Mouse (Mus musculus) layer of hippocampus, postnatal 10 days (tissue): Measurements from ENCODE around the gene Podxl2. TPM values are rescaled to one million over a fixed set of nuclear protein-coding genes. Genes with fewer than 3 reads are reported as not detected.

Experiments
- DNase-seq, 2 experiments: peaks; one replicate each; pipeline ENCODE4 v3.0.0; 2021; ENCODE audit warnings: low spot score in 2 of 2
- total RNA-seq, 2 experiments: library from RNA; stranded (reverse); gene quantifications; 2 replicates each; pipeline ENCODE4 v1.2.3; 2021

Gene Podxl2
- total RNA-seq, 2 experiments from 2014 or later, result 308 to 330 TPM

DNA sequence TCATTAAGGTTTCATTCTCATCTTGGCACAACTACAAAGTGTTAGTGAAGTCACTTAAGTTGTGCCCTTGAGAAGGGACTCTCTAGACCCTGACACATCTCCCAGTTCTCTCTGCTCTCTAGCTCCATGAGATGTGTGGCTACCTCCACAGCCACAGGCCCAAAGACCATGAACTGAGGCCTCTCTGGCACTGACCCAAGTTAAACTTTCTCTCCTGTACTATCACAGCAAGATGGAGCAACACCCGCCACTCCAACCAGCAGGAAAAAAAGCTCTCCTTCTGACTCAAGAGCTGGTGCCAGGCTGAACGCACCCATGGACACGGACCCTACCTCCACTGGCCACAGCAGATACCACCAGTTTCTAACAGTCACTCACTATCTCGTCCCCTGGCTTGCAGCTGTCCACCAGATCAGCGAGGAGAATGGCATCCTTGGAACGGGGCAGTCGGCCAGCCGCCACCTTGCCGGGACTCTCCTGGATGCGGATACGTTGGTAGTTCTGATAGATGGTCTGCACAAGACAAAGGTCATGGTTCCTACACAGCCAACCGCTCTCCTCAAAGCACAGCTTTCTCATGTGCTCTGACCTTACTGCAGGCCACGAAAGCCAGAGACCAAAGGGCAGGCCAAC is 14.7 kb upstream of the Podxl2 start:
- no peak for DNase-seq

- no peak for DNase-seq
Observed at GRCm38 (mm10) chr6:88886417-88886967, 11.6 kb upstream of the Podxl2 start.

GRCm38 (mm10) chr6:88885644-88886416 is 11.0 kb upstream of the Podxl2 start:
- no peak for DNase-seq

- no peak for DNase-seq
Observed at GRCm38 (mm10) chr6:88884690-88885089, 9.8 kb upstream of the Podxl2 start.

DNA sequence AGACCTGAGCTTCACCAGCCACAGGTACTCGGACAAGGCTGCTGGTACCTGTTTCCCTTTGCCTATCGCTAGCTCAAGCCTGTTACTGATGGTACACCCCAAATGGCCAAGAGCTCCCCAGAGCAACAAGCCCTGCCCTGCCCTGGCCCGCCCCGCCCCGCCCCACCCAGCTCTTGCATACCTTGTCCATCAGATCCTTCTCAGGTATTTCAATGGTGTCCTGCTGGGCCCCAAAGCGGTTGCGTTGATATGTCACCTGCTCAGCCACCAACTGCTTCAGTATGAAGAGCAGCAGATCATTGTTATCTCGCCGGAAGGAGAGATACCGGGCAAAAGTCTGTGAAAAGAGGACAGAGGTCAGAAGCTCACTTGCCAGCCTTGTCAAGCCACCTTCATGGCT is 9.4 kb upstream of the Podxl2 start:
- no peak for DNase-seq

DNA sequence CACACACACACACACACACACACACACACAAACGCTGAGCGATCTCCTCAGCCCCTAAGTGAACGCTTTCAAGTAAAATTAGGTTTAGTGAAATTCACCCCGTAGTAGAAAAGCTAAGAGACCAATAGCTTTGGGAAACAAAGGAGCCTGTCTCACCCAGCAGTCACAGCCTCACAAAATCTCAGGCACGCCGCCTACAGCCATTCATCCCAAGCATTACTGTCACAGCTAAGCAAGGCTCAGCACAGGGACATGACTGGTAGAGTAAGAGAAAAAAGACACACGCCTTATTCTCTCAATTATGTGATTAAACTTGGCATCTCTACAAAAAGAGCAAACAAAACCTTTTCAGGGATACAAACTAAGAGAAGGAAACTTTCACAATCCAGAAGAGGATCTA is 6.5 kb upstream of the Podxl2 start:
- no peak for DNase-seq

GRCm38 (mm10) chr6:88879471-88879870 is 4.6 kb upstream of the Podxl2 start:
- DNase-seq, result no peak

DNA sequence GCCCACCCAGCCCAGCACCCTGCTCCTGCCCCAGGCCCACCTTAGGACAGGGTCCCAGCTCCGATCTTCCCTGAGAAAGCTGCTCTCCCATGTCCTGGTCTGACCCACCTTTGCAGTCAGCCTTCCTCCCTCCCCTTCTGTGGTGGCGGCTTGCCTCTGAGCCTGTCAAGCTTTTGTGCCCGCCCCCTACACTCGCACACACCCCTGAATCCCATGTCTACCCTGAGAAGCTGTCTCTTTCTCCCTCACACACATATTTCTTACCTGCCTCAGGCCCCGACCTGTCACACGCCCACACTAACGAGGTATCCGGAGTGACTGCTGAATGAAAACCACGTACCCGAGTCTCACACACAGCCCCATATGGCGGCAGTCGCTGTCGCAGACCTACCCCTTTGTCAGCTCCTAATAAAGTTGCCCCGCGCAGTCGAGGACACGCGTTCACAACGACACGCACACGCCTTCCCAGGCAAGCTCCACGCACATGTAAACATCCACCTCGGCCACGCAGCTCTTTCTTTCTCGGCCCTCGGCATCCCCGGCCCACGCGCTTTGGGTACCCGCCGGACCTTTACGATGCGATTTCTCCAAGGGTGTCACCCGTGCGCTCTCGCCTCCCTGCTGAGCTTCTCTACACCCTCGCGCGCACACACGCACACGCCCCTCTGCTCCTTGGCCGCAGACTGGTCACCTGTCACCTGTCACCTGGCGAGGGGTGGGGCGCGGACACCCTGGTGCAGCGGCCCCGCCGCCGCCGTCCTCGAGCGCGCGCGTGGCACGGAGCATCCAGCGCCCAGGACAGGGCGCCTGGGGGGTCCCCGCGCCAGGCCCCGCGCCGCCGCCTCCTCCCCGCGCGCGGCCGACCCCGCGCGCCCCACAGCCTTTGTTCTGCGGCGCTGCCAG is 628 bp downstream of the Podxl2 start:
- peak; percentile 50 to 55 for DNase-seq

DNA sequence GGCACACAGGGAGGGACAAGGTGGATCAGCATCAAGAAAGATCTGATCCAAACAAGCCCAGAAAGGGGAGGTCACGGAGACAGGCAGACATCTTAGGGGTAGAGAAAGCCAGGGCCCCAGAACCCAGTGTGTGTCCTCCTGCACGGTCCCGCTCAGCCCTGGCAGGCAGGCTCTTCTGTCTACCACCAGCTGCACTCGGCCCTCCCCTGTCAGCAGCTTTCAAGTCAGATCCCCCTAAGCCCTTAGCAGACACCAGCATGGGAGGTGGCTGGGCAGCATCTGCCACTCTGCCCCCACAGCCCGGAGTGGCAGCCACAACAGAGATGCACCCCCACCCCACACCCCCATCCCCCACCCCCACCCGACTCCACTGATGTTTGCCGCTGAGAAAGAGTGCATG is 2.0 kb downstream of the Podxl2 start:
- DNase-seq, result no peak

DNA sequence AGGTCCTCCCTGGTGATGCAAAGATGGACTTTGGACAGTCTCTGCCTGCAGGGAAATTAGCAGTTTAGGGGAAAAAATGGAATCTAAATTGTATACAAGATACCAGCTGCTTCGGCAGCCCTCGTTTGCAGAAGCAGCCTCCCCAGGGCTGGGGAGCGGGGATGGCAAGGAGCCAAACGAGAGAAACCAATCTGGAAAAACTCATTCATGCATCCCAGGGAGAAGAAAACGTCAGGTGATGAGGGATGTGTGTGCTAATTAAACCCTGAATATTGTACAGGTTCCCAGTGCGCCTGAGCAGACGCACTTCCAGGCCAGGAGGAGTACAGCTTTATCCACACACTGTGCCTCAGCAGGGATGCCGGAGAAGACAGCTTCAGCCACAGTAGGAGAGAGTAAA is 3.3 kb downstream of the Podxl2 start:
- DNase-seq, result peak; percentile 61 to 71

DNA sequence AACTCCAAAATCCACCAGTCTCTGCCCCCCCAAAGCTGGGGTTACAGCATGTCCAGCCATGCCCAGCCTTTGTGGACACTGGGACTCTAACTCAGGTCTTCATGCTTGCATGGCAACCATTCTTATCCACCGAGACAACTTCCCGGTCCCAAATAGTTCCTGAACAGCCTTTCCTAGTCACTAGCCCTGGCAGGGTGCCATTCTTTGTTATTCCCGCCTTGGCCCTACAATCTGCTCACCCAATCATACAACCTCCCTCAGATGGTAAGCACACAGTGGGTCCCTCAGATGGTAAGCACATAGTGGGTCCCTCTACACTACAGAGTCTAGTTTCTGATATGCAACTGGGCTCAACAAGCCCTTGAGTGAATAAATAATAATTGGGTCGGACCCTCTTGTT is 4.2 kb downstream of the Podxl2 start:
- peak in 1 of 2 experiments; percentile 52 for DNase-seq

DNA sequence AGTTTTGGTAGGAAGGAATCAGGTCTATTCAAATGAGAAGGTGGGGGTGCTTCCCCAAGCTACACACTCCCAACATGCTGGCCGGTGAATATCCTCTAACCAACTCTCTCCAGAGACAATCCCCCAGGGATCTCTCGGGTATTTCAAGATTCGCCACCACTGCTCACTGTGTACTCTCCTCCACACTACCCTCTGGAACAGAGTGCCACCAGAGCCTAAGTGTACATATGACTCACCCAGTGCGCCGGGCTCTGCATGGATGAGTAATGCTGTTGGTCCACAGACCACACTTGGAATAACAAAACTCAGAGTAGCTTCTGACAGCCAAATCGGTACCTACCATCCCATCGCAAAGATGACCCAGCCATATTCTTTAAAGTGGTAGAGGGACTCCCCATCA is 5.4 kb downstream of the Podxl2 start:
- DNase-seq, result no peak

- no peak for DNase-seq
Observed at GRCm38 (mm10) chr6:88865704-88866103, 9.1 kb downstream of the Podxl2 start.

DNA sequence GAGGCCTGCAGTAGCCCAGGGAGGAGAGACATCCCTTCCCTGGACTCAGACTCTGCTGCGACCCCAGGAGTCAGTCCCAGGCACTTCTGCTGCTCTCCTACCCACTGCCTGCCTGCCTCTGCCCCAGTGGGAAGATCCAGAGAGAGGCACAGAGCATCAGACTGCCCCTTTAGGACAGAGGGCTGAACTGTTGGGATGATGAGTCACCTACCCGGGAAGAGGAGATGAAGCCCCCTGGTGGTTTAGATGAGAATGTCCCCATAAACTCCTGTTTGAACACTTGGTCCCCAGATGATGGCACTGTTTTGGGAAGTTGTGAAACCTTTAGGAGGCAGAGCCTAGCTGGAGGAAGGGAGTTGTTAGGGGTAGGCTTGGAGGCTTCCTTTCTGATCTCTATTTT is 13.9 kb downstream of the Podxl2 start:
- DNase-seq, result peak in 1 of 2 experiments; percentile 42

DNA sequence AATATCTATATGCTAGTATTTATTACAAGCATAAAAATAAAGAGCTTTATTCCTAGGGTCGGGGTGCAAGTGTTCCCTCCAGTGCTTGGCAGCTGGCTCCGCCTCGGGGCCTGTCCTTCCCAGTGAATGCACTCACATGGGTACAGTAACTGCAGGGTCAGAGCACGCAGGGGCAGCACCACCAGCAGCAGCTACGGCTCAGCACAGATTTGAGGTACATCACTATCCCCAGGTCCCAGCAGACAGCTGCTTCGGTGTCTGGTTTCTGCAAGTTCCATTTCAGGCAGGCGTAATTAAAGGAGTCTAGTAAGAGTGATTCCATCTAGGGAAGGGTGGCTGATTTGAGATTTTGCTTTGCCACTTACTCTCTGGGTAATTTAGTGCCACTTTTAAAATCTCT is 16.5 kb downstream of the Podxl2 start:
- DNase-seq, result no peak

GRCm38 (mm10) chr6:88857830-88858229 is 17.0 kb downstream of the Podxl2 start:
- no peak for DNase-seq

GRCm38 (mm10) chr6:88857249-88857648 is 17.6 kb downstream of the Podxl2 start:
- DNase-seq, result no peak

GRCm38 (mm10) chr6:88855636-88856035 is 19.2 kb downstream of the Podxl2 start:
- peak; percentile 59 to 74 for DNase-seq

GRCm38 (mm10) chr6:88854509-88854908 is 20.3 kb downstream of the Podxl2 start:
- no peak for DNase-seq

GRCm38 (mm10) chr6:88850034-88850433 is 24.8 kb downstream of the Podxl2 start:
- no peak for DNase-seq

GRCm38 (mm10) chr6:88849270-88849669 is 25.6 kb downstream of the Podxl2 start:
- DNase-seq, result no peak

DNA sequence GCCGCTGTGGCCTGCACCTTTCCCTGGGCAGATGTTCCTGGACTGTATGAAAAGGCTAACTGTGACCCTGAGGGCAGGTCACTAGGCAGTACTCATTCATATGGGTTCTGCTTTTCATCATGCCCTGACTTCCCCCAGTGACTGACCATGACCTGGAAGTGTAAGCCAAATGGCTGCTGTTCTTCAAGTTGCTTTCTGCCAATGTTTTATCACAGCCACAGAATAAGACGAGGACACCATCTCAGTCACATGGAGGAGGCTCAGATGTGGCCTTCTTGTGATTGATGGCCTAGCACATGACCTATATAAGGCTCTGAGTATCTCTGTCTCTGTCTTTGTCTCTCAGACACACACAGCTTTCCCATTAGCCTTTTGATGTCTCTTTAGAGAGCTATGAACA is 27.3 kb downstream of the Podxl2 start:
- DNase-seq, result no peak
